ENCODE assay signal across 32 mouse cellular contexts in the genomic region with DNA sequence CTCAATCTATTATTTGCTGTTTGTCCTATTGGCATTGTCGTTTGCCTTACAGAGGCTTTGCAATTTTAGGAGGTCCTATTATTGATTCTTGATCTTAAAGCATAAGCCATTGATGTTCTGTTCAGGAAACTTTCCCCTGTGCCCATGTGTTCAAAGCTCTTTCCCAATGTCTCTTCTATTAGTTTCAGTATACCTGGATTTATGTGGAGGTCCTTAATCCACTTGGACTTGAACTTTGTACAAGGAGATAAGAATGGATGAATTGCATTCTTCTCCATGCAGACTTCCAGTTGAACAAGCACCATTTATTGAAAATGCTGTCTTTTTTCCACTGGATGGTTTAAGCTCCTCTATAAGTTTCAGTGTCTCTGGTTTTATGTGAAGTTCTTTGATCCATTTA.
"Had no signal": no experiment of that assay in that cellular context is flagged by ENCODE, and none has a peak within 500 bp of the region (broad histone marks: within the 10 kb centered on the region; RNA-seq: fewer than 3 reads in every experiment).

No protein-coding gene starts in this region.

- DNase-seq: left cerebral cortex, postnatal 4 days; liver; liver, embryonic 13.5 days; liver, postnatal 0 days; lung, adult 18-20 months; lung, adult 2 months; lung, embryonic 14.5 days; lung, postnatal 10 days; lung, postnatal 14 days; lung, postnatal 36 days; lung, postnatal 4 days; midbrain, embryonic 14.5 days had no signal

- H3K27ac ChIP-seq: limb, embryonic 10.5 days; limb, embryonic 12.5 days; limb, embryonic 13.5 days; limb, embryonic 15.5 days; liver, embryonic 12.5 days; liver, embryonic 13.5 days; liver, embryonic 14.5 days; liver, embryonic 15.5 days; lung, embryonic 15.5 days; macrophage; midbrain, embryonic 10.5 days; midbrain, embryonic 12.5 days; midbrain, embryonic 13.5 days; midbrain, embryonic 15.5 days; neural tube, embryonic 12.5 days had no signal

- H3K9ac ChIP-seq: limb, embryonic 12.5 days; limb, embryonic 13.5 days; limb, embryonic 15.5 days; liver, embryonic 12.5 days; liver, embryonic 13.5 days; liver, embryonic 14.5 days; liver, embryonic 15.5 days; liver, postnatal 0 days; lung, embryonic 14.5 days; lung, embryonic 15.5 days; midbrain, embryonic 12.5 days; midbrain, embryonic 13.5 days; midbrain, embryonic 15.5 days; neural tube, embryonic 12.5 days had no signal

- H3K9me3 ChIP-seq: limb, embryonic 10.5 days; limb, embryonic 12.5 days; limb, embryonic 13.5 days; limb, embryonic 15.5 days; liver, embryonic 12.5 days; liver, embryonic 13.5 days; liver, embryonic 15.5 days; lung, embryonic 15.5 days; megakaryocyte, embryonic 14.5 days; midbrain, embryonic 10.5 days; midbrain, embryonic 12.5 days; midbrain, embryonic 13.5 days; midbrain, embryonic 15.5 days; neural tube, embryonic 12.5 days had no signal

- H3K4me2 ChIP-seq: limb, embryonic 12.5 days; limb, embryonic 13.5 days; limb, embryonic 15.5 days; liver, embryonic 11.5 days; liver, embryonic 12.5 days; liver, embryonic 13.5 days; liver, embryonic 15.5 days; lung, embryonic 14.5 days; lung, embryonic 15.5 days; midbrain, embryonic 11.5 days; midbrain, embryonic 12.5 days; midbrain, embryonic 13.5 days; midbrain, embryonic 15.5 days; neural tube, embryonic 12.5 days had no signal

- H3K27me3 ChIP-seq: limb, embryonic 12.5 days; limb, embryonic 13.5 days; limb, embryonic 15.5 days; liver, embryonic 12.5 days; liver, embryonic 13.5 days; liver, embryonic 15.5 days; lung, embryonic 15.5 days; megakaryocyte, embryonic 14.5 days; midbrain, embryonic 12.5 days; midbrain, embryonic 13.5 days; midbrain, embryonic 15.5 days; neural tube, embryonic 12.5 days had no signal

- H3K4me1 ChIP-seq: limb, embryonic 10.5 days; limb, embryonic 12.5 days; limb, embryonic 13.5 days; limb, embryonic 15.5 days; liver, embryonic 12.5 days; liver, embryonic 13.5 days; liver, embryonic 15.5 days; lung, embryonic 15.5 days; megakaryocyte, embryonic 14.5 days; midbrain, embryonic 10.5 days; midbrain, embryonic 12.5 days; midbrain, embryonic 13.5 days; midbrain, embryonic 15.5 days; neural tube, embryonic 12.5 days had no signal

- H3K4me3 ChIP-seq: limb, embryonic 10.5 days; limb, embryonic 12.5 days; limb, embryonic 13.5 days; limb, embryonic 15.5 days; liver, embryonic 12.5 days; liver, embryonic 13.5 days; liver, embryonic 15.5 days; lung, embryonic 15.5 days; megakaryocyte, embryonic 14.5 days; midbrain, embryonic 10.5 days; midbrain, embryonic 12.5 days; midbrain, embryonic 13.5 days; midbrain, embryonic 15.5 days; myocyte; neural tube, embryonic 12.5 days had no signal

- H3K36me3 ChIP-seq: limb, embryonic 10.5 days; limb, embryonic 12.5 days; limb, embryonic 13.5 days; limb, embryonic 15.5 days; liver, embryonic 12.5 days; liver, embryonic 13.5 days; liver, embryonic 15.5 days; lung, embryonic 15.5 days; midbrain, embryonic 10.5 days; midbrain, embryonic 12.5 days; midbrain, embryonic 13.5 days; midbrain, embryonic 15.5 days; neural tube, embryonic 12.5 days had no signal

- ATAC-seq: liver, embryonic 12.5 days; liver, postnatal 0 days; lung, postnatal 0 days; midbrain, embryonic 13.5 days; midbrain, embryonic 15.5 days; midbrain, embryonic 16.5 days had no signal
